Mouse (Mus musculus): Measurements from ENCODE around the gene Rtn4rl1.

- TF ChIP-seq CTCF (IDR thresholded peaks at IDR 0.05; ENCODE audit: control insufficient read depth, insufficient read depth, insufficient read length) (no peak), MYOG (IDR thresholded peaks at IDR 0.05; ENCODE audit: control insufficient read depth, extremely low read depth, insufficient read length) (no peak), USF1 (IDR thresholded peaks at IDR 0.05; ENCODE audit: low read depth) (no peak)
Observed at GRCm38 (mm10) chr11:75164051-75164450, 29.5 kb upstream of the Rtn4rl1 start.

All from C2C12 (cell line).